Comparison of ENCODE assay signal across 15 mouse cellular contexts in genomic region chr19:43479431-43479830, GRCm38 (mm10). TPM values are rescaled to one million over a fixed set of nuclear protein-coding genes. Genes with fewer than 3 reads are reported as not detected.
DNase-seq lines count a peak whose midpoint lies in the region; ATAC-seq lines count a peak whose summit lies in the region.
"Had no signal": no experiment of that assay in that cellular context is flagged by ENCODE, and none has a peak within 500 bp of the region (broad histone marks: within the 10 kb centered on the region; RNA-seq: fewer than 3 reads in every experiment).

No protein-coding gene starts in this region.

- no peak overlapping the region for H3K4me2 ChIP-seq in midbrain, embryonic 11.5 days
- H3K4me2 ChIP-seq in midbrain, embryonic 16.5 days (ENCODE audit: low read length): no peak overlapping the region
- no peak overlapping the region for H3K4me2 ChIP-seq in embryonic facial prominence, embryonic 14.5 days (ENCODE audit: low read depth, low read length)
- H3K4me2 ChIP-seq: embryonic facial prominence, embryonic 12.5 days; forebrain, embryonic 12.5 days had no signal

- no peak overlapping the region for H3K4me3 ChIP-seq in midbrain, embryonic 11.5 days (ENCODE audit: low read depth, low read length)
- H3K4me3 ChIP-seq in midbrain, embryonic 16.5 days (ENCODE audit: low read depth, low read length): no peak overlapping the region
- H3K4me3 ChIP-seq in embryonic facial prominence, embryonic 14.5 days (ENCODE audit: low read depth, low read length): no peak overlapping the region
- H3K4me3 ChIP-seq: embryonic facial prominence, embryonic 12.5 days; erythroblast, embryonic 14.5 days; forebrain, embryonic 10.5 days; forebrain, embryonic 12.5 days had no signal

- no peak overlapping the region for H3K27ac ChIP-seq in midbrain, embryonic 11.5 days (ENCODE audit: low read depth, low read length)
- H3K27ac ChIP-seq in midbrain, embryonic 16.5 days (ENCODE audit: low read length): no peak overlapping the region
- peak overlapping the region; percentile 31; the same call in 1 of the 2 replicates for H3K27ac ChIP-seq in embryonic facial prominence, embryonic 14.5 days (replicated peaks; ENCODE audit: low read depth, low read length)
- H3K27ac ChIP-seq: forebrain, embryonic 10.5 days; forebrain, embryonic 12.5 days had no signal

- peak; percentile 59 for DNase-seq in midbrain, embryonic 11.5 days (ENCODE audit: low spot score, missing footprints)
- DNase-seq in embryonic facial prominence, embryonic 14.5 days (ENCODE audit: low spot score): peak; percentile 52
- no peak for DNase-seq in Muller cell, postnatal 12 days (ENCODE audit: inconsistent ontology term)
- DNase-seq in left cerebral cortex, postnatal 14 days (ENCODE audit: low spot score in 2 of 2): no peak

- H3K27me3 ChIP-seq in midbrain, embryonic 11.5 days (ENCODE audit: control insufficient read depth, insufficient read depth, low read length): no peaks in the 10 kb centered on the region
- no peaks in the 10 kb centered on the region for H3K27me3 ChIP-seq in midbrain, embryonic 16.5 days (ENCODE audit: control insufficient read depth, insufficient read depth, low read depth, low read length)
- H3K27me3 ChIP-seq in embryonic facial prominence, embryonic 14.5 days (replicated peaks; ENCODE audit: control insufficient read depth, insufficient read depth, low read length): no peaks in the 10 kb centered on the region
- H3K27me3 ChIP-seq: embryonic facial prominence, embryonic 12.5 days; forebrain, embryonic 12.5 days; Patski had no signal

- 84% methylated on average over 5 of the region's 5 CpGs for WGBS in midbrain, embryonic 11.5 days
- 89% methylated on average over 5 of the region's 5 CpGs for WGBS in midbrain, embryonic 16.5 days
- WGBS in embryonic facial prominence, embryonic 14.5 days: 44% methylated on average over 5 of the region's 5 CpGs

- no peak overlapping the region for H3K9ac ChIP-seq in midbrain, embryonic 11.5 days (ENCODE audit: low read length)
- H3K9ac ChIP-seq in midbrain, embryonic 16.5 days (ENCODE audit: low read depth, low read length): no peak overlapping the region
- H3K9ac ChIP-seq in embryonic facial prominence, embryonic 14.5 days (ENCODE audit: low read depth, low read length): no peak overlapping the region
- H3K9ac ChIP-seq: embryonic facial prominence, embryonic 12.5 days; forebrain, embryonic 12.5 days had no signal

- H3K4me1 ChIP-seq in midbrain, embryonic 11.5 days (ENCODE audit: control insufficient read depth, insufficient read depth, low read length): no peaks in the 10 kb centered on the region
- H3K4me1 ChIP-seq in midbrain, embryonic 16.5 days (ENCODE audit: control insufficient read depth, insufficient read depth, low read length): no peaks in the 10 kb centered on the region
- peaks cover 17% of the 10 kb centered on the region; the same call in 1 of the 2 replicates for H3K4me1 ChIP-seq in embryonic facial prominence, embryonic 14.5 days (ENCODE audit: control insufficient read depth, insufficient read depth, low read length)
- H3K4me1 ChIP-seq: forebrain, embryonic 10.5 days; forebrain, embryonic 12.5 days had no signal

- H3K36me3 ChIP-seq in midbrain, embryonic 11.5 days (ENCODE audit: control insufficient read depth, insufficient read depth, low read length): no peaks in the 10 kb centered on the region
- H3K36me3 ChIP-seq in midbrain, embryonic 16.5 days (ENCODE audit: control insufficient read depth, insufficient read depth, low read length): no peaks in the 10 kb centered on the region
- H3K36me3 ChIP-seq in embryonic facial prominence, embryonic 14.5 days (ENCODE audit: control insufficient read depth, insufficient read depth, low read length): no peaks in the 10 kb centered on the region
- H3K36me3 ChIP-seq: embryonic facial prominence, embryonic 12.5 days; forebrain, embryonic 10.5 days; forebrain, embryonic 12.5 days had no signal

- no peak for ATAC-seq in midbrain, embryonic 11.5 days (ENCODE audit: low FRiP score)
- no peak for ATAC-seq in midbrain, embryonic 16.5 days
- ATAC-seq in embryonic facial prominence, embryonic 14.5 days (ENCODE audit: low read depth): no peak
- ATAC-seq: activated CD4-positive, CD25-positive, alpha-beta regulatory T cell, adult 4 months; forebrain, embryonic 14.5 days; forebrain, embryonic 16.5 days had no signal

- H3K9me3 ChIP-seq in midbrain, embryonic 11.5 days (ENCODE audit: control insufficient read depth, low read length): no peaks in the 10 kb centered on the region
- H3K9me3 ChIP-seq in midbrain, embryonic 16.5 days (replicated peaks; ENCODE audit: control insufficient read depth, low read length, poor library complexity, severe bottlenecking): no peaks in the 10 kb centered on the region
- H3K9me3 ChIP-seq in embryonic facial prominence, embryonic 14.5 days (ENCODE audit: control insufficient read depth, low read length): no peaks in the 10 kb centered on the region
- H3K9me3 ChIP-seq: embryonic facial prominence, embryonic 12.5 days; forebrain, embryonic 10.5 days; forebrain, embryonic 12.5 days had no signal

- intact Hi-C loops in left cerebral cortex, postnatal 14 days (cut with DNase I): no loop called here

RNA-seq across cellular contexts. Expression of gene Cnnm1, which starts 39.2 kb away (rescaled TPM):
- polyA plus RNA-seq in midbrain, embryonic 11.5 days (2014; fragmentation: Nextera tagmentation; extraction: Ambion mirVana): 0.26 and 0.28 TPM in 2 replicates
- polyA plus RNA-seq in midbrain, embryonic 16.5 days (2015; fragmentation: Nextera tagmentation; extraction: Ambion mirVana): 2.1 and 2.7 TPM in 2 replicates
- 0.96 and 1.4 TPM in 2 replicates for polyA plus RNA-seq in embryonic facial prominence, embryonic 14.5 days (2014; fragmentation: Nextera tagmentation; extraction: Ambion mirVana)
- total RNA-seq in left cerebral cortex, postnatal 14 days (2021): 10 to 100 TPM; 73.1 to 76.9 TPM
- total RNA-seq: MEL had no signal
- polyA plus RNA-seq: activated CD4-positive, CD25-positive, alpha-beta regulatory T cell, adult 4 months; C2C12; erythroblast, embryonic 14.5 days; Patski had no signal

RNA-seq across cellular contexts. Expression of gene Got1, which starts 45.0 kb away (rescaled TPM):
- polyA plus RNA-seq in midbrain, embryonic 11.5 days (2014; fragmentation: Nextera tagmentation; extraction: Ambion mirVana): 46.6 and 47.0 TPM in 2 replicates
- polyA plus RNA-seq in midbrain, embryonic 16.5 days (2015; fragmentation: Nextera tagmentation; extraction: Ambion mirVana): 107 and 113 TPM in 2 replicates
- 33.1 and 34.4 TPM in 2 replicates for polyA plus RNA-seq in embryonic facial prominence, embryonic 14.5 days (2014; fragmentation: Nextera tagmentation; extraction: Ambion mirVana)
- total RNA-seq in left cerebral cortex, postnatal 14 days (2021): 100 to 1,000 TPM; 324 to 342 TPM

Comparison
In these comparisons a context has a peak if more than half of its experiments do, and no peak if none do; other contexts are left out.
1. DNase-seq: peak in midbrain, embryonic 11.5 days (single experiment) and embryonic facial prominence, embryonic 14.5 days (single experiment); none in Muller cell, postnatal 12 days (single experiment) and left cerebral cortex, postnatal 14 days (0 of 2).